Mouse (Mus musculus): ENCODE measurements around the gene Btbd10. TPM values are rescaled to one million over a fixed set of nuclear protein-coding genes. Genes with fewer than 3 reads are reported as not detected.
A peak's percentile ranks its signal among the peaks of the same experiment; 100 is the strongest.

Btbd10 gene
- total RNA-seq, 2 experiments from 2014 or later = 80.2 to 81.4 TPM

- DNase-seq (ENCODE audit: low spot score in 2 of 2) = peak; percentile 78 to 84
- intact Hi-C loops (cut with DNase I) = loop anchor here (2.0 kb wide), 1 partner anchor 169 kb away; no protein-coding TSS in a partner anchor
These were observed 57.4 kb downstream of the Btbd10 start for GRCm38 (mm10) chr7:113311784-113312183.

- DNase-seq (ENCODE audit: low spot score in 2 of 2) = no peak
- intact Hi-C loops (cut with DNase I) = loop anchor here (2.0 kb wide), 1 partner anchor 167 kb away; no protein-coding TSS in a partner anchor
These were observed 59.1 kb downstream of the Btbd10 start for GRCm38 (mm10) chr7:113310136-113310535.

DNA sequence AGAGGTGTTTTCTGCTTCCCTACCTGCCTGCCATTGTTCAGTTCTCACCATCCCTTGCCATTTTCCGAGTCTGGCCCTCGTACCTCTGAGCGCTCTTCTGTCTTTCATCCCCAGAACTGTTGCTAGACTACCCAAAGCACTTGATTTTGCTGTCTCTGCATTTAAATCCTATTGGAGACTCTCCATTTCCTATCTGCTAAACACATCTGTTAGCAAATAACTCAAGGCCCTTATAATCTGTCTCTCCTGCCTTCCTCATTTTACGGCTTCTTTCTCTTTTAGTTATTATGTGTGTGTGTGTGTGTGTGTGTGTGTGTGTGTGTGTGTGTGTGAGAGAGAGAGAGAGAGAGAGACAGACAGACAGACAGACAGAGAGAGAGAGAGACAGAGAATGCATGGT lies 71.4 kb downstream of the Btbd10 start:
- intact Hi-C loops (cut with DNase I) = no loop called here
- DNase-seq (ENCODE audit: low spot score in 2 of 2) = no peak

- intact Hi-C loops (cut with DNase I) = no loop called here
- DNase-seq (ENCODE audit: low spot score in 2 of 2) = no peak
These were observed 73.9 kb downstream of the Btbd10 start for GRCm38 (mm10) chr7:113295077-113295890.

GRCm38 (mm10) chr7:113294598-113294997 lies 74.6 kb downstream of the Btbd10 start:
- intact Hi-C loops (cut with DNase I) = no loop called here

GRCm38 (mm10) chr7:113292193-113292592 lies 77.0 kb downstream of the Btbd10 start:
- intact Hi-C loops (cut with DNase I) = no loop called here

More at GRCm38 (mm10) chr7:113294598-113294997, 74.6 kb downstream of the Btbd10 start:
- DNase-seq (ENCODE audit: low spot score in 2 of 2) = no peak

GRCm38 (mm10) chr7:113291741-113292140 lies 77.5 kb downstream of the Btbd10 start:
- DNase-seq (ENCODE audit: low spot score in 2 of 2) = no peak
- intact Hi-C loops (cut with DNase I) = no loop called here

More at GRCm38 (mm10) chr7:113292193-113292592, 77.0 kb downstream of the Btbd10 start:
- no peak for DNase-seq (ENCODE audit: low spot score in 2 of 2)

DNA sequence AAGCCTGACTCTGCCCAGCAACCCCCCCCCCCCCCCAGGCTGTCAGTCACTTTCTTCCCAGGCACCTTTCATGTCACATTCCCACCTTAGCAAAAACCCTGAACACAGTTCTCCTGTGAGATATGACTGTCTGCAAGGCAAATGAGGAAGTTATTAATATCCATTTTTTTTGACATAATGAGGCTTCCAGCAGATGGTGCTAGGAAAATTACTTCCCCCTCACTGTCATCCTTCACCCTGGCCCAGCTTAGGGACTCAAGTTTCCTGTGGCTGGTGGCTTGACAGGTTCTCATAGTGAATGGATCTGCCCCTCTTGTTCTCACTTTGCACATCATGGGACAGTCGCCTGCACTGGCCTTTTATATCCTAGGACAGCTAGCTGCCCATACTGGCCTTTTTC lies 80.0 kb downstream of the Btbd10 start:
- intact Hi-C loops (cut with DNase I) = no loop called here

GRCm38 (mm10) chr7:113285405-113285804 lies 83.8 kb downstream of the Btbd10 start:
- DNase-seq (ENCODE audit: low spot score in 2 of 2) = no peak
- intact Hi-C loops (cut with DNase I) = no loop called here

More for the DNA sequence above, 80.0 kb downstream of the Btbd10 start:
- DNase-seq (ENCODE audit: low spot score in 2 of 2) = no peak

DNA sequence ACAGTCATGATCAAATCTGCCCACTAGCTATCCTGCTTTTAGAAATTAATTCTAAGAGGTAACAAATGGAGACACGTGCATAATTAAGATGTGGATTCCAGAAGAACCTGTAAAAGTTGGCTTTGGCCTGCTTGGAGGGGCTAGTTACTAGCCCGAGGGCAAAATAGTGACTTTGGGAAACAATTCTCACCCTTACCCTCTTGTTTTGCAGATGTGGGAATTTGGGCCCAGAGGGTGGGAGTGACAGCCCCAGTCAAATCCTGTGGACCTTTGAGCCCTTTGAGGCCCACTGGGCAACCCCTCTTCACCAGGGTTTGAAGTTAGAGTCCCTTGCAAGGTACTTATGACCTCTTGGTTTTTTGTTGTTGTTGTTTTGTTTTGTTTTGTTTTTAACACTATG lies 89.9 kb downstream of the Btbd10 start:
- DNase-seq (ENCODE audit: low spot score in 2 of 2) = no peak
- intact Hi-C loops (cut with DNase I) = no loop called here

GRCm38 (mm10) chr7:113278493-113278892 lies 90.7 kb downstream of the Btbd10 start:
- intact Hi-C loops (cut with DNase I) = no loop called here
- no peak for DNase-seq (ENCODE audit: low spot score in 2 of 2)

- peak in 1 of 2 experiments; percentile 30 for DNase-seq (ENCODE audit: low spot score in 2 of 2)
- intact Hi-C loops (cut with DNase I) = no loop called here
These were observed 91.9 kb downstream of the Btbd10 start for GRCm38 (mm10) chr7:113277245-113277644.

DNA sequence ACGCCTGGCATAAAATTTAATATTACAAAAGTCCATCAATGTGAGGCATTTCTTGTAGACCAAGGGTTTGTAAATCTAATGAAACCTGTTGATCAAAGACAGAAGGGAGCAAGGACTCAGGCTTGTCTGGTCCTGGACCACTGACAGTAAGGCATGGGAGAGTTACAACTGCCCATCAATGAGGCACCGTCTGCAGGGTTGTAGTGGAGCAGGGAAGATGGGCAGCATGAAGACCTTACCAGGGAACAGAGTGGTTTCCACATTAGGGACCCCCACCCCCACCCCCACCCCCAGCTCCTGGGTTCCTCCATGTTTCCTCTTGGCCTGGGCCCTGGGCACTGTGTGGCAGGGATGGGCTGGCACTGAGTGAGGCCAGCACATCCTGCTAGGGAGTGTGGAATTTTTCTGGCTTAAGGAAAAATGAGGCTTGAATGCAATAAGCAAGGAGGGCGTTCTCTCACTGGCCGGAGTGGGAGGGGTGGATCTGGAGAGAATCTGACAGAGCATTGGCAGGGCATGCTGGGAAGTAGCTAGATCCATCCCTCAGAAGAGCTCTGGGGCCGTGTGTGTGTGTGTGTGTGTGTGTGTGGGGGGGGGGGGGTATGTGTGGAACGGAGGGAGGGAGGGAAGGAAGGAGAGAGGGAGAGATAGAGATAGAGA lies 96.7 kb downstream of the Btbd10 start:
- no peak for DNase-seq (ENCODE audit: low spot score in 2 of 2)
- intact Hi-C loops (cut with DNase I) = no loop called here

DNA sequence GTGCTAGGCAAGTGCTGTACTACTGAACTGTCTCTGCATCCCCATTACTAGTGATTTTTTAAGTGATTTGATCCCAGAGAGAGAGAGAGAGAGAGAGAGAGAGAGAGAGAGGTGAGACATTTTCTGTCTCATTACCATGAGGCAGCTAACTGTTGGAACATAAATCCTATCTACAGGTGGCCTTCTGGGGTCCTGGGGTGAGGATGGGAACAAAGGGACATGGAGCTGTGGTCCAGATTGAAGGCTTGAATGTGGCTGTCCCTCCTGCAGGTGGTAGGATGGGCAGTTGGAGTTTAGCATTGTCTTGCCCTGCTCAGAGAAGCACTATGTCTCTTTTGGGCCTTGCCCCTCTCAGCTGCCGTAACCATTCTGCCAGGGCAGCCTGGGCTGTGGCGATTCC lies 98.2 kb downstream of the Btbd10 start:
- intact Hi-C loops (cut with DNase I) = no loop called here
- no peak for DNase-seq (ENCODE audit: low spot score in 2 of 2)

GRCm38 (mm10) chr7:113270551-113270950 lies 98.6 kb downstream of the Btbd10 start:
- intact Hi-C loops (cut with DNase I) = no loop called here
- DNase-seq (ENCODE audit: low spot score in 2 of 2) = peak in 1 of 2 experiments; percentile 30

GRCm38 (mm10) chr7:113269921-113270320 lies 99.3 kb downstream of the Btbd10 start:
- DNase-seq (ENCODE audit: low spot score in 2 of 2) = no peak
- intact Hi-C loops (cut with DNase I) = no loop called here

- intact Hi-C loops (cut with DNase I) = no loop called here
- DNase-seq (ENCODE audit: low spot score in 2 of 2) = no peak
These were observed 100.1 kb downstream of the Btbd10 start for GRCm38 (mm10) chr7:113269081-113269480.

DNA sequence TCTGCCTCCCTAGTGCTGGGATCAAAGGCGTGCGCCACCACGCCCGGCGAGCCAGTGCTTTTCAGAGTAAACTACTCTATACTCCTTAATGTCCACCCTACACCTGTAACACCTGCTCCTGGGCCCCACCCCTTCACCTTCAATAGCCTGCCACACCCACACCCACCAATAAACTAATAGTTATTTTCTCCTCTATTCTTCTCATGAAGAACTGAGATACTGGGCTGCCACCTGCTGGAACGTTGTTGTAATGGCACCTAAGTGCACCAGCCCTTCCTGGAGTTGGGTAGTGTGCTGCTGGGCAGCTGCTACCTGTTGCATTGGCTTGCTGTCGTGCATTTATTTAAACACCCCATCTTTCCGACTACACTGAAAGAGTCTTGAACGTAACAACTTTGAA lies 100.9 kb downstream of the Btbd10 start:
- peak; percentile 73 to 76 for DNase-seq (ENCODE audit: low spot score in 2 of 2)
- intact Hi-C loops (cut with DNase I) = loop anchor here (1.0 kb wide), 1 partner anchor 125 kb away; no protein-coding TSS in a partner anchor

Data from left cerebral cortex, postnatal 14 days (tissue).